Mouse (Mus musculus): Measurements from ENCODE around the gene Susd1.

GRCm38 (mm10) chr4:59372546-59373157 is 65.8 kb downstream of the Susd1 start:
- no peak for TF ChIP-seq CTCF (conservative IDR thresholded peaks at IDR 0.05; ENCODE audit: low read length)
- TF ChIP-seq POU5F1 (IDR thresholded peaks at IDR 0.05; ENCODE audit: borderline replicate concordance, low read length) = no peak
